Mouse (Mus musculus): ENCODE data around the gene Armc2.

Gene Armc2

DNA sequence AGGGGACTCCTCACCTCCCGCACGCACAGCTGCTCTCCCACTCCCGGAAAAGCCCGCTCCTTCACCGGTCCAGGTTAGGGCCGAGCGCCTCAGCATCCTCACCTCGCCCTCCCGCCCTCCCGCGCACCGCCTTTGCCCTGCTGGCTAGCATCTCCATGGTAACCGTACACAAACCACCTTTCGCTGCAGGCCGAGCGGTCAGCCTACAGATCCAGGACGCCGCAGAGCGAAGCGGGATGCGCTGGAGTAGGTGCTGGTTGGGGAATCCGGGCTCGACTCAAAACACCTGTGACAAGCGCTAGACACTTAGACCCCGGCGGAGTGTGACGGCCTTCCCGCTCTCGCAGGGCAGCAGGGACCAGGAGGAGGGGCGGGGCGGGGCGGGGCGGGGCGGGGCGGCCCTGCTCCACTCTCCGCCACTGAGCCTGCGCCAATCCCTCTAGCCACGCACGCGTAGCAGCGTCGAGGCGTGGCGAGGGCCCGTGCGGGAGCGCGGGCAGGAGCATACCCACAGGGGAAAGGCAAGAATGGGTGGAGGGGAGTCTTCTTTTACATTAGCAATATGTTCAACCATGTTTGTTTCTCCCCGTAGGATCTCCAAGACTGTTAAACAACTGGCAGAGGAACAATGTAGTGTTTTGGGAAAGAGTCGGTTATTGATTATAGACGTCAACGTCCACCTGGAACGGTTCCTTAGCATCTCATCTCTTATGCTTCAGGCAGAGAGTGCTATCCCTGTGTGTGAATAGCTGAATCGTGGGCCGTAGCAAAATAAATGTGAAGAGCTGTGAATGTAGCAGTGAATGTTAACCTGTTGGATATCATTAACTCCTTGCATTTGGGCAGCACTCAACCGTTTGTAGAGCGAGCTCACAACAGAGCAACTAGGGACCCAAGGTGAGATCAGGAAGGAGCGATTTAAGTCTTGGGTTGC, at the start of gene Armc2:
Armc2 (minus strand) TSS at position 427 of the 934 bp plus-strand sequence.
- DNase-seq (ENCODE audit: low spot score in 2 of 2): peak; percentile 38 to 59

GRCm38 (mm10) chr10:42064446-42064845, 46.2 kb upstream of the Armc2 start:
- no peak for DNase-seq (ENCODE audit: low spot score in 2 of 2)

- no peak for DNase-seq (ENCODE audit: low spot score in 2 of 2)
These were observed 41.3 kb upstream of the Armc2 start for GRCm38 (mm10) chr10:42059522-42059921.

- DNase-seq (ENCODE audit: low spot score in 2 of 2): no peak
These were observed 39.5 kb upstream of the Armc2 start for GRCm38 (mm10) chr10:42057746-42058145.

- peak; percentile 29 to 51 for DNase-seq (ENCODE audit: low spot score in 2 of 2)
These were observed 39.0 kb upstream of the Armc2 start for GRCm38 (mm10) chr10:42057231-42057601.

DNA sequence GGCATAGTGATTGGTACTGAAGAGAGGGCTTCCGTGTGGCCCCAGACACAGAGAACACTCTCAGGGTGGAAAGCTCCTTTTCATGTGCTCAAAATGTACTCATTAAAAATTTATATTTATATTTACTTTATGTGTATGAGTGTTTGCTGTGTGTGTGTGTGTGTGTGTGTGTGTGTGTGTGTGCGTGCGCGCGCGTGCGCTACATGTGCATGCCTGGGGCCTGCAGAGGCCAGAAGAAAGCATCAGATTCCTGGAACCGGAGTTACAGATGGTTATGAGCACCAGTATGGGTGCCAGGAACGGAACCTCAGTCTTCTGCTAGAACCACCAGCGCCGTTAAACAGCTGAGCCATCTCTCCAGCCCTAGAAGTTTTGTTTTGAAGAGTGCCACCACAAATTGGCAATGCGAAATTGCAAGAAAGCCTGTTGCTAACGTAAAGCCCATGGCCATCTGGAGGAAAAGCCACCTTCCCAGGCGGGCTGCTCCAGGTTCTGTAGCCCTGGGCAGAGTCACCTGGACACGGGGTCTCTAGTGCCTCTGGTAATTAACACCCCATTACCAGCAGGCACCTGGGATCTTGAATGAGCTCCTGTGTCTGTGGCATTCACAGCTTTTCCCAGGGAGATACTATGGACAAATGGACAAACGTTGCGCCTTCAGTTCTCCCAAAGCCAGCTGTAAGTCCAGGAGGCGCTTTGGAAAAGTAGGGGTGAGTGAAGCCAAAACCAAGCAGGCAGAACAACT, 38.4 kb upstream of the Armc2 start:
- no peak for DNase-seq (ENCODE audit: low spot score in 2 of 2)

GRCm38 (mm10) chr10:42055224-42056165, 37.3 kb upstream of the Armc2 start:
- peak; percentile 33 to 35 for DNase-seq (ENCODE audit: low spot score in 2 of 2)

- no peak for DNase-seq (ENCODE audit: low spot score in 2 of 2)
These were observed 32.8 kb upstream of the Armc2 start for GRCm38 (mm10) chr10:42051069-42051468.

- no peak for DNase-seq (ENCODE audit: low spot score in 2 of 2)
These were observed 30.4 kb upstream of the Armc2 start for GRCm38 (mm10) chr10:42048648-42049047.

DNA sequence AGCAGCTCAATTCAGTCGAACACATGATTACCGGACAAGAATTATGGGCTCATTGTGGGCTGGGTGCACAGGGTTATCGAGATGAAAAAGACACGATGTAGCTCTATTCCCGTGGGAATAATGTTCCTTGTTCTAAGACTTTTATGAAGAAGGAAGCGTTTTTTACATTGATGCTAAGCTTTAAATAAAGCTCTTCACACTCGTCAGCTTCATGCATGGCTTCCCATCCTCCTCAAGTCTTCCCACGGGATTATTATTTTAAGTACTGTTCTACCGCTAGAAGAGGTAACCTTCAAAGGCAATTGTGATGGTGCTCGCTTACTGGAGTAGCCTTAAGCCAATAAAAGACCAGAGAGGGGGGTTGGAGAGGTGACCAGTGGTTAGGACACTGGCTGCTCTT, 26.3 kb upstream of the Armc2 start:
- DNase-seq (ENCODE audit: low spot score in 2 of 2): no peak

- DNase-seq (ENCODE audit: low spot score in 2 of 2): no peak
These were observed 25.1 kb upstream of the Armc2 start for GRCm38 (mm10) chr10:42043307-42043706.

DNA sequence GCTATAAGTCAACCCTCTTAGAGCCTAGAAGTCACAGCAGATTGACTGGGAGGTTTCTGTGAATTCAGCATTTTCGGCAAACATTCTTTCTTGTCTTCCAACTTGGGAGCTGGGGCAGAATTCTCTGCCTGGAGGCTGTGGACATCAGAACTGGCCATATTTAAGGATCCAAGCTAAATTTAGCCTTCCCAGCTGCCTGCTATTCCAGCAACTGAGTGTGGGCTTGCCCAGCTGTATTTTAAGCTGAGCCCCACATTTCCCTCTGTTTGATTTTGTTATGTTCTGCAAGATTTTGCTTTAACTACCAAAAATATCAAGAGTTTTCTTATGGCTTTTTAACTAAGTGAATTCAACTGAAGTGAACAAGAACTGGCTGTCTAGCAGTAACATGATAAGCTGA, 24.6 kb upstream of the Armc2 start:
- DNase-seq (ENCODE audit: low spot score in 2 of 2): no peak

- DNase-seq (ENCODE audit: low spot score in 2 of 2): no peak
These were observed 23.8 kb upstream of the Armc2 start for GRCm38 (mm10) chr10:42042087-42042486.

DNA sequence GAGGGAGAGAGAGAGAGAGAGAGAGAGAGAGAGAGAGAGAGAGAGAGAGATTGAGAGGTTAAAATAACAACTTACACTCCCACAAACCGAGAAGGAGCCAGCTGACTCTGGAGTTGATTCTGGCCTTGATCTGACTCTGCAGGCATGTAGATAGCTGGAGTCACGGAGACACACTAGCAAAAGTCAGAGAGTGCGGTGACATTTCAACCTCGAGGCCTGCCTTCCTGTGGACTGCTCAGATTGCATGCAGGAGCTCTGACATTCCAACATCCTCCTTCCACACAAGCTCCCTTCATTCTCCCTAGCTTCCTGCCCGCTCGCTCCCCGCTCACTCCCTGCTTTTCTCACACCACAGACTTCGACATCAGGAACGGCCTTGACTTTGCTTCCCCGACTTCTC, 20.3 kb upstream of the Armc2 start:
- DNase-seq (ENCODE audit: low spot score in 2 of 2): no peak

DNA sequence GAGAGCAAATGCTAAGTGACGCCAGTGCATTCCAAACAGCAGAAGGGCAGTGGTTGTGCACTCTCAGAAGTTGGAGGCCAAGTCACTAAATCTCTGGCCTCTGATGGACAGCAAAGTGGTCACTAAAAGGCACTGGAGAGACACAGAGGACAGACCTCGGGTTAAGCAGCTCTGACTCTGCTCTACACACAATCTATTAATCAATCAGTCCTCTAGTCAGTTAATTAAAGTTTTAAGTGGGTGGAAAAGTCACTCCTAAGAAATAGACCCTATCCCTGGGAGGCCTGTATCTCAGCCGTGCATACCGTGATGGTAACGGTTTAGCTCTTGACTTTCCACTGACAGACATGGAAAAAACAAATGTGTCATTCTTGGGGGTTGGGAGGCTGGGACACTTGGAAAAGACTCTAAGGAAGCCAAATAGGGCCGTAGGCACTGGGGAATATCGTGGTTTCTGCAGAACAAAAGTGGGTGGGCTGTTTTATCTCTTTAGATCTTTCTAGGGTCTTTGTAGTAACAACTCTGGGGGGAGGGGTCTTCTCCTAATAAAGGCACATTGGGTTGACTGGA, 19.1 kb upstream of the Armc2 start:
- DNase-seq (ENCODE audit: low spot score in 2 of 2): no peak

DNA sequence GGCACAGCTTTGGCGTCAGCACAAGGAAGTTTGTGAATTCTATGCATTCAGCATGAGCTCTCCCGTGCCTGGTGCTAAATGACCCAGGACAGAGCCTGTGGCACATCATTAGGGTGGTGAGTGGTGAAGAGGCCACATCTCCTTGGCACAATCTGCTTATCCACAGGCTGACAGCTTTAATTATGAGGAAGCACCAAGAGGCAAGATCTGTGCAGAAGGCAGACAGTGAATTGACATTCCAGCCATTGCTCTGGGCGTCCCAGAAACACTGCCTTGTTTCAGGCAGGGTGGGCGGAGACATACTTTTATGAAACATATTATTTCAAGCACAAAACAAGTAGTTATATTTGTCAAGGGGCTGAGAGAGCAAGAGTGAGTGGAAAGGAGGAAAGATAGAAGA, 18.6 kb upstream of the Armc2 start:
- no peak for DNase-seq (ENCODE audit: low spot score in 2 of 2)

DNA sequence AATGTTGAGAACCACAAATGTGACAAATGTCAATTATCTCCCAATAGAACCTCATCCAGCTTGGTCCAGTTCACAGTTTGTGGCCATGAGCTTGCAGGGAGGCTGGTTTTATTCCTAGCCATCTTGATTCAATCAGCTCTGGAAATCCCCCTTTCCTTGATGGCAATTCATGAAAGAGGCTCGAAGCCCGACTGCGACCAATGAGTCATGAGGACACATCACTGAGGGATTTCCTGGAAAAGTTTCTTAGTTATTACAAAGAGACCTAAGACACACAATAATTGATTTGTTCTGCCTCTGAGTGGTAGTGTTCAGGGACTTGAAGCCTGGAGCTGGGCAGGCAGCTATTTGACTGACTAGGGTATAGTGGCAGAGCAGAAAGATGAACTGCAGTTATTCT, 15.3 kb upstream of the Armc2 start:
- DNase-seq (ENCODE audit: low spot score in 2 of 2): no peak

DNA sequence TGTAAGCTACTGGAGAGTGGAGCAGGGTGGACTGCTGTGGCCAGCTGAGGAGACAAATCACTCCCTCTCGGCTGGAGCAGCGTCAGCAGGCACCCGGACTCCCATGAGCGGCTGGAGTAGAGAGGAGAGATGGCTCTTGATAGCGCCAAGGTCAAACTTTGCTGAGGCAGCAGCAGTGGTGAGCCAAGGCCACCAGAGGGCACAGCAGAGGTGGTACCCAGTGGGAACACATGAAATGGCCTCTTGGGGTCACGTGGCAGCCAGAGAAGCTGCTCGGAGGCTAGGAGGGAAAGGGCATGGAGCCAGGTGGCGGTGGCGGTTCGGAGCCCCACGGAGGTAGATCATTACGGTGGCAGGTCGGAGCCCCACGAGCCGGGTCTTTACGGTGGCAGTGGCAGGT, 12.8 kb upstream of the Armc2 start:
- DNase-seq (ENCODE audit: low spot score in 2 of 2): peak; percentile 85 to 89

DNA sequence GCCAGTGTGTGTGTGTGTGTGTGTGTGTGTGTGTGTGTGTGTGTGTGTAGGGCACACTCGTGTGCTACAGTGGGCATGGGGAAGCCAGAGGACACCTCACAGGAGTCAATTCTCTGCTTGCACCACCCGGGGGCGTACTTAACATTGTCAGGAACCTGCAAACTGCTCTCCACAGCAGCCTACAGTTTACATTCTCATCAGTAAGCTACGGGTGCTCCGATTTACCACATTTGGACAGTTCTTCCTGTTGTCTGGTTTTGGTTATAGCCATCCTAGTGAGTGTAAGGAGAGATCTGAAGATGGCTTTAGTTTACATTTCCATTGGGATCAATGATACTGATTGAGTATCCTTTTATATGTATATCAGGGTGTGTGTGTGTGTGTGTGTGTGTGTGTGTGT, 11.3 kb upstream of the Armc2 start:
- DNase-seq (ENCODE audit: low spot score in 2 of 2): peak in 1 of 2 experiments; percentile 14

GRCm38 (mm10) chr10:42027337-42027736, 9.1 kb upstream of the Armc2 start:
- DNase-seq (ENCODE audit: low spot score in 2 of 2): no peak

DNA sequence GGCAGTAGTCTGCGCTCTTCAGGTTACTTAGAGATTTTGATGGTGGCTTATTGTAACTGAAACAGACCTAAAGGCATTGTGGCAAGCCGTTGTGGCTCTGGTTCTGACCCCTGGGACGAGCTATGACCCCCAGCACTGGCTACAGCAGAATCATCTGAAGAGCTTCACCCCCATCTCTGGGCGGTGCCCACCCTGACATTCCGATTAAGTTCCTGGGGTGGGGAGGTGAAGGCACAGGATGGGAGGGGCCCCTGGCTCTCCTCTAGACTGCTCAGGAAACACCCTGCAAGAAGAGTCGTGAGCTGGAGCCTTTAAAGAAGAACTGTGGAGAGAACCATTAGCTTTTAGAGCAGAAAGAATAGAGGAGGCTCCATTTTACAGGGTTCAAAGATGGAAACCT, 6.2 kb upstream of the Armc2 start:
- DNase-seq (ENCODE audit: low spot score in 2 of 2): no peak

Measured in thymus, postnatal 10 days (tissue).